Mouse (Mus musculus) CH12.LX (cell line): ENCODE data around the gene Pclo. TPM values are rescaled to one million over a fixed set of nuclear protein-coding genes. Genes with fewer than 3 reads are reported as not detected.

Experiments
- DNase-seq: peaks from one replicate; pipeline ENCODE4 v3.0.0-alpha.2; 2013; ENCODE audit errors: extremely low read depth
- H3K27ac ChIP-seq: 2 replicates; pipeline ENCODE4 v1.5.1; 2012; ENCODE audit warnings: low read depth, mild to moderate bottlenecking, control low read depth, moderate library complexity; ENCODE audit not compliant: insufficient read depth
- H3K27me3 ChIP-seq: replicated peaks from 2 replicates; pipeline ENCODE3; 2012; ENCODE audit warnings: inconsistent platforms
- H3K36me3 ChIP-seq, 2 experiments: replicated peaks in 1 of 2; 2 replicates each; pipeline versions ENCODE3 to v1.6.1; 2012; ENCODE audit warnings: inconsistent platforms in 1 of 2, low read length in 1 of 2, mild to moderate bottlenecking in 1 of 2, mixed read lengths in 1 of 2, moderate library complexity in 1 of 2; ENCODE audit not compliant: control insufficient read depth in 1 of 2, insufficient read depth in 1 of 2
- H3K4me1 ChIP-seq, 2 experiments: 2 replicates each; pipeline ENCODE4 v1.6.1; 2012; ENCODE audit warnings: inconsistent platforms in 1 of 2, moderate library complexity in 1 of 2; ENCODE audit not compliant: insufficient read depth in 2 of 2, control insufficient read depth in 1 of 2
- H3K4me2 ChIP-seq: 2 replicates; pipeline ENCODE4 v1.6.1; 2012; ENCODE audit warnings: low read depth, mild to moderate bottlenecking, control low read depth; ENCODE audit not compliant: poor library complexity, insufficient read depth, severe bottlenecking
- H3K4me3 ChIP-seq, 3 experiments: fragments of 150-350 bp in 1 of 3; sonication (generic) in 1 of 3; replicated peaks in 1 of 3; 2 replicates each; pipeline versions ENCODE3 to v1.5.1; 2011 to 2012; ENCODE audit warnings: low read depth in 2 of 3, low read length in 2 of 3, mild to moderate bottlenecking in 2 of 3, moderate library complexity in 2 of 3, control low read depth in 1 of 3, improper control_type of control experiment in 1 of 3, inconsistent platforms in 1 of 3, mixed read lengths in 1 of 3; ENCODE audit not compliant: poor library complexity in 1 of 3
- H3K79me2 ChIP-seq: replicated peaks from 2 replicates; pipeline ENCODE4 v1.6.1; 2012; ENCODE audit warnings: mild to moderate bottlenecking, moderate library complexity; ENCODE audit not compliant: control insufficient read depth, poor library complexity, insufficient read depth, severe bottlenecking; ENCODE audit errors: extremely low read depth
- H3K9ac ChIP-seq: 2 replicates; pipeline ENCODE4 v1.6.1; 2012; ENCODE audit warnings: low read depth, mild to moderate bottlenecking, control low read depth, moderate library complexity; ENCODE audit not compliant: insufficient read depth
- H3K9me3 ChIP-seq: replicated peaks from 2 replicates; pipeline ENCODE3; 2012; ENCODE audit warnings: low read length, inconsistent platforms, mixed read lengths
- BHLHE40 ChIP-seq: IDR thresholded peaks from 2 replicates; pipeline ENCODE4 v1.6.1; 2011; ENCODE audit warnings: mild to moderate bottlenecking, low read depth, low read length, improper control_type of control experiment
- CHD1 ChIP-seq: IDR thresholded peaks from 2 replicates; pipeline ENCODE4 v1.6.1; 2012; ENCODE audit warnings: low read depth, low read length, improper control_type of control experiment, inconsistent platforms
- CHD2 ChIP-seq: IDR thresholded peaks from 2 replicates; pipeline ENCODE4 v1.6.1; 2011; ENCODE audit warnings: low read length, improper control_type of control experiment
- CTCF ChIP-seq, 2 experiments: IDR thresholded peaks in 1 of 2; conservative IDR thresholded peaks in 1 of 2; 2 replicates each; pipeline ENCODE4 v1.5.1; 2011 to 2012; ENCODE audit warnings: low read depth in 2 of 2, low read length in 2 of 2, improper control_type of control experiment in 1 of 2, inconsistent platforms in 1 of 2, mild to moderate bottlenecking in 1 of 2, moderate library complexity in 1 of 2
- ELF1 ChIP-seq: IDR thresholded peaks from 2 replicates; pipeline ENCODE4 v1.6.1; 2014; ENCODE audit warnings: low read depth, mild to moderate bottlenecking, inconsistent platforms, low read length, improper control_type of control experiment
- EP300 ChIP-seq: IDR thresholded peaks from 2 replicates; pipeline ENCODE4 v1.6.1; 2011; ENCODE audit warnings: low read length, improper control_type of control experiment
- ETS1 ChIP-seq: conservative IDR thresholded peaks from 2 replicates; pipeline ENCODE4 v1.6.1; 2012; ENCODE audit warnings: low read depth, mild to moderate bottlenecking, inconsistent platforms, low read length, improper control_type of control experiment, moderate library complexity
- GABPA ChIP-seq: IDR thresholded peaks from 2 replicates; pipeline ENCODE4 v1.6.1; 2012; ENCODE audit warnings: low read depth, low read length, improper control_type of control experiment, inconsistent platforms; ENCODE audit not compliant: insufficient replicate concordance
- HCFC1 ChIP-seq: IDR thresholded peaks from 2 replicates; pipeline ENCODE4 v1.6.1; 2012; ENCODE audit warnings: low read depth, mild to moderate bottlenecking, inconsistent platforms, low read length, improper control_type of control experiment
- IRF4 ChIP-seq: IDR thresholded peaks from 2 replicates; pipeline ENCODE4 v1.6.1; 2014; ENCODE audit warnings: low read depth, mild to moderate bottlenecking, inconsistent platforms, low read length, improper control_type of control experiment
- JUN ChIP-seq: IDR thresholded peaks from 2 replicates; pipeline ENCODE4 v1.6.1; 2011; ENCODE audit warnings: low read depth, mild to moderate bottlenecking, low read length, improper control_type of control experiment, moderate library complexity; ENCODE audit not compliant: insufficient read depth
- JUND ChIP-seq: conservative IDR thresholded peaks from 2 replicates; pipeline ENCODE4 v1.6.1; 2011; ENCODE audit warnings: low read depth, low read length, improper control_type of control experiment
- KAT2A ChIP-seq: IDR thresholded peaks from 2 replicates; pipeline ENCODE4 v1.6.1; 2012; ENCODE audit warnings: low read length, improper control_type of control experiment, inconsistent platforms; ENCODE audit not compliant: insufficient replicate concordance
- MAFK ChIP-seq: IDR thresholded peaks from 2 replicates; pipeline ENCODE4 v1.6.1; 2011; ENCODE audit warnings: low read length, improper control_type of control experiment; ENCODE audit not compliant: insufficient replicate concordance
- MEF2A ChIP-seq: IDR thresholded peaks from 2 replicates; pipeline ENCODE4 v1.6.1; 2014; ENCODE audit warnings: low read depth, mild to moderate bottlenecking, inconsistent platforms, low read length, improper control_type of control experiment, borderline replicate concordance
- MYC ChIP-seq: IDR thresholded peaks from 2 replicates; pipeline ENCODE4 v1.6.1; 2011; ENCODE audit warnings: low read depth, mild to moderate bottlenecking, improper control_type of control experiment, low read length
- NRF1 ChIP-seq: IDR thresholded peaks from 2 replicates; pipeline ENCODE4 v1.6.1; 2014; ENCODE audit warnings: low read depth, mild to moderate bottlenecking, inconsistent platforms, low read length, improper control_type of control experiment, moderate library complexity
- PAX5 ChIP-seq: IDR thresholded peaks from 2 replicates; pipeline ENCODE4 v1.6.1; 2012; ENCODE audit warnings: low read length, inconsistent platforms, mixed read lengths
- POLR2A ChIP-seq: IDR thresholded peaks from 2 replicates; pipeline ENCODE4 v1.6.1; 2011; ENCODE audit warnings: low read depth, mild to moderate bottlenecking, improper control_type of control experiment, low read length
- RAD21 ChIP-seq: IDR thresholded peaks from 2 replicates; pipeline ENCODE4 v1.6.1; 2011; ENCODE audit warnings: low read depth, mild to moderate bottlenecking, low read length, improper control_type of control experiment, moderate library complexity
- SMC3 ChIP-seq: IDR thresholded peaks from 2 replicates; pipeline ENCODE4 v1.6.1; 2011; ENCODE audit warnings: low read depth, low read length, improper control_type of control experiment
- TCF12 ChIP-seq: IDR thresholded peaks from 2 replicates; pipeline ENCODE4 v1.6.1; 2014; ENCODE audit warnings: low read depth, mild to moderate bottlenecking, inconsistent platforms, low read length, improper control_type of control experiment
- USF2 ChIP-seq: conservative IDR thresholded peaks from 2 replicates; pipeline ENCODE4 v1.6.1; 2011; ENCODE audit warnings: low read depth, low read length, improper control_type of control experiment
- ZC3H11A ChIP-seq: IDR thresholded peaks from 2 replicates; pipeline ENCODE4 v1.6.1; 2012; ENCODE audit warnings: low read depth, mild to moderate bottlenecking, inconsistent platforms, low read length, improper control_type of control experiment
- ZKSCAN1 ChIP-seq: IDR thresholded peaks from 2 replicates; pipeline ENCODE4 v1.6.1; 2012; ENCODE audit warnings: low read depth, inconsistent platforms, low read length, improper control_type of control experiment, borderline replicate concordance
- ZMIZ1 ChIP-seq: IDR thresholded peaks from 2 replicates; pipeline ENCODE4 v1.6.1; 2012; ENCODE audit warnings: low read depth, mild to moderate bottlenecking, inconsistent platforms, low read length, improper control_type of control experiment
- dilution Hi-C: fragments of 300-500 bp; cut with MboI; formaldehyde crosslinking; loops from 2 replicates; pipeline ENCODE4 v1.14.3; 2020; ENCODE audit warnings: low sequenced_read_pairs; ENCODE audit not compliant: extremely low pct_unique_long_range_greater_than_20kb, extremely low pct_ligation_motif_present
- in situ Hi-C: fragments of 300-500 bp; cut with MboI; formaldehyde crosslinking; loops from 3 replicates; pipeline ENCODE4 v1.14.3; 2019; ENCODE audit warnings: low sequenced_read_pairs, low pct_ligation_motif_present, low pct_unique_long_range_greater_than_20kb, mixed read lengths
- polyA plus RNA-seq: library from polyadenylated mRNA; unstranded; fragments of >175 nt; gene quantifications from 2 replicates; pipeline ENCODE4 v1.2.1, GENCODE M21; 2012; ENCODE audit warnings: low read depth; ENCODE audit not compliant: insufficient read length
- total RNA-seq, 2 experiments: library from RNA; depleted of rRNA; stranded (reverse); fragments of 300-350 nt in 1 of 2; fragments of >200 nt in 1 of 2; gene quantifications; 2 replicates each; pipeline ENCODE4 v1.2.3; 2012 to 2014

Pclo gene
- total and polyA plus RNA-seq, 3 experiments, result not detected

DNA sequence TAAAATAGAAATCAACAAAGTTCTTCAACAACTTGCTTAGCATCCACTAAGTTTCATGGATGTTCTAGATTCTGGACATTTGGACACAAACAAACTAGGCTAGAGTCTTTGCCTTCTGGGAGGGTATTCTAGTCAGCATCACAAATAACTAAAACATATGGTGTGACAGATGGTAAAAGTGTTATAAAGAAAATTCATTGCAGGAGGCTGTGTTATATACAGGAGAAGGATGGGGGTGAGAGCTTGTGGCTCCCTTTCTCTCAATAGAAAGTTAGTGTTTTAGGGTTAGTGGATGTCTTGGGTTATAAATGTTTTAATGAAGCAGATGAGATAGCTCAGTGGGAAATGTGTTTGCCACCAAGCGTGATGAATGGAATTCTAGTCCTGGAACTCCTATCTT is 13.1 kb downstream of the Pclo start:
- dilution Hi-C loops (no loop called here), in situ Hi-C loops (no loop called here)
- Histone ChIP-seq H3K4me1 (no peaks in the 10 kb centered on the region), H3K9me3 (peaks cover 16% of the 10 kb centered on the region), H3K36me3 (no peaks in the 10 kb centered on the region), H3K27me3 (no peaks in the 10 kb centered on the region), H3K4me2 (no peak overlapping the region), H3K4me3 (no peak overlapping the region), H3K9ac (no peak overlapping the region), H3K27ac (no peak overlapping the region), H3K79me2 (no peaks in the 10 kb centered on the region)
- DNase-seq, result no peak
- no peak for TF ChIP-seq GABPA
- TF ChIP-seq USF2, result no peak
- no peak for TF ChIP-seq ELF1
- TF ChIP-seq ETS1, result no peak
- TF ChIP-seq MEF2A, result no peak
- no peak for TF ChIP-seq CHD1
- no peak for TF ChIP-seq ZC3H11A
- no peak for TF ChIP-seq HCFC1
- TF ChIP-seq TCF12, result no peak
- no peak for TF ChIP-seq JUN
- no peak for TF ChIP-seq MAFK
- no peak for TF ChIP-seq ZKSCAN1
- no peak for TF ChIP-seq IRF4

DNA sequence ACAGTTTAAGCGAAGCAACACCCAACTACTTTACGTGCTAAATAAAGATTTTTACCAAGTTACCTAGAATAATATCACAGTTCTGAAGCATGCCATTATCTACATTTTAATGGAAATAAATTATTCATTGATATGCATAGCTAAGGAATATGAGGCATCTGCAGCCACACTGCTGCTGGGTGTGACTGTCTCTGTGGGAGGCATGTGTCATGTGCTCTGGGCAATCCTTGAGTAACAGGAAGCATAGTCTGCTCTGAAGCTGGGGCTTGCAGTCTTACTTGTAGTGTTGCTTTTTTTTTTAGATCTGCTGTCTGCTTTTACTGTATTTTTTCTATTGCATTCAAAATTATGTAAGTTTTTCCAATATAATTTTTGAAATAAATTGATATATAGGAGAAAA is 17.2 kb downstream of the Pclo start:
- no peaks in the 10 kb centered on the region for H3K4me1 ChIP-seq
- no peak for TF ChIP-seq CHD2
- TF ChIP-seq KAT2A, result no peak
- TF ChIP-seq JUN, result no peak
- TF ChIP-seq POLR2A, result no peak
- TF ChIP-seq ZMIZ1, result no peak
- no peak for TF ChIP-seq ZC3H11A
- TF ChIP-seq GABPA, result no peak
- TF ChIP-seq RAD21, result no peak
- no peak for TF ChIP-seq EP300
- TF ChIP-seq USF2, result no peak
- no peak for TF ChIP-seq TCF12
- no peak for TF ChIP-seq NRF1
- TF ChIP-seq PAX5, result no peak
- no peak for TF ChIP-seq MYC
- no peak for TF ChIP-seq SMC3
- TF ChIP-seq ELF1, result no peak
- TF ChIP-seq CTCF (conservative IDR thresholded peaks at IDR 0.05 in 1 of 2, IDR thresholded peaks at IDR 0.05 in 1 of 2; ENCODE audit: low read depth in 2 of 2, low read length in 2 of 2), result no peak
- no peak for TF ChIP-seq BHLHE40
- no peak for TF ChIP-seq JUND
- TF ChIP-seq, all 38 proteins: peak for 0
- Histone ChIP-seq H3K4me3 (no peak overlapping the region), H3K79me2 (no peaks in the 10 kb centered on the region), H3K4me2 (no peak overlapping the region), H3K27ac (no peak overlapping the region), H3K36me3 (no peaks in the 10 kb centered on the region), H3K9me3 (peaks cover 18% of the 10 kb centered on the region), H3K9ac (no peak overlapping the region), H3K27me3 (no peaks in the 10 kb centered on the region)
- DNase-seq, result no peak
- dilution Hi-C loops (no loop called here), in situ Hi-C loops (no loop called here)
